Mouse (Mus musculus) small intestine, adult 2 months (tissue): Measurements from ENCODE around the gene Il6.

Experiments used
- CTCF ChIP-seq: fragments of 200-500 bp; IDR thresholded peaks from 2 replicates; pipeline ENCODE4 v1.5.1; 2012; ENCODE audit warnings: low read depth, mild to moderate bottlenecking, control low read depth, inconsistent platforms, low read length, moderate library complexity, mixed read lengths; ENCODE audit not compliant: insufficient replicate concordance, insufficient read length; ENCODE audit errors: extremely low read depth
- POLR2A ChIP-seq: fragments of 200-500 bp; IDR thresholded peaks from 2 replicates; pipeline ENCODE4 v1.6.1; 2012; ENCODE audit warnings: low read depth, mild to moderate bottlenecking, control low read depth, inconsistent platforms, low read length, moderate library complexity

DNA sequence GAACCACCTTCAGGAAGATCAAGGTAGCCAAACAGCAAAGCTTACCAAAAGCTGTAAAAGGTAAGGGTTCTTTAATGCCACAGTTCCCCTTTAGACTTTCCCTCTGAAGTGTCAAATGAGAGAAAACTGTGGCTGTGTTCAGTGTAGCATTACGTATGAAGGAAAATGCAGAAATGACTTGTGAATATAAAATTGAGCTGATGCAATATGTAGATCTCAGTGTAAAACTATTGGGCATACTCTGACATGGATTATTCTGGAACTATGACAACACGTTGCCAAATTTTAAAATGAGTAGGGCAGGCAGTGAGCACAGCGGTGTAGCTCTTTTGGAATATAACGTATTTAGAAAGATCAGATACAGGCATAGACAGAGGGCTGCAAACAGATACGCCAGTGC, 40.1 kb upstream of the Il6 start:
- TF ChIP-seq CTCF = no peak
- no peak for TF ChIP-seq POLR2A
